Mouse (Mus musculus): ENCODE results near the gene Aldoc. TPM values are rescaled to one million over a fixed set of nuclear protein-coding genes. Genes with fewer than 3 reads are reported as not detected.
A peak's percentile ranks its signal among the peaks of the same experiment; 100 is the strongest.

The Aldoc gene
- total and polyA plus RNA-seq, 2 experiments from 2014 or later = 693 to 822 TPM

GRCm38 (mm10) chr11:78344328-78344889, 21.6 kb downstream of the Aldoc start:
- no peaks in the 10 kb centered on the region for H3K9me3 ChIP-seq (ENCODE audit: low read length)
- no peak for TF ChIP-seq CTCF (IDR thresholded peaks at IDR 0.05; ENCODE audit: low read depth)
- H3K27me3 ChIP-seq (ENCODE audit: insufficient read depth, low read length) = no peaks in the 10 kb centered on the region
- peak overlapping the region; percentile 86 for H3K27ac ChIP-seq
- no peak for DNase-seq (ENCODE audit: low spot score)
- ATAC-seq = no peak
- H3K4me3 ChIP-seq (ENCODE audit: low read length) = peak overlapping the region; percentile 86
- peak overlapping the region; percentile 93 for H3K9ac ChIP-seq (replicated peaks; ENCODE audit: low read length)
- H3K36me3 ChIP-seq (ENCODE audit: insufficient read depth, low read length) = peaks cover 19% of the 10 kb centered on the region
- WGBS = 64% methylated on average over 6 of the region's 6 CpGs
- H3K4me1 ChIP-seq (ENCODE audit: insufficient read depth, low read length) = peaks cover 15% of the 10 kb centered on the region; the same call in 1 of the 2 replicates
- H3K4me2 ChIP-seq (ENCODE audit: low read depth, low read length) = peak overlapping the region; percentile 83

GRCm38 (mm10) chr11:78344890-78345715, 22.3 kb downstream of the Aldoc start:
- 51% methylated on average over 8 of the region's 8 CpGs for WGBS
- no peak for TF ChIP-seq CTCF (IDR thresholded peaks at IDR 0.05; ENCODE audit: low read depth)
- peaks cover 12% of the 10 kb centered on the region for H3K36me3 ChIP-seq (ENCODE audit: insufficient read depth, low read length)
- 0 out of 2 replicates have a peak overlapping the region, but pooled peaks have one; percentile 86 for H3K27ac ChIP-seq
- H3K4me3 ChIP-seq (ENCODE audit: low read length) = peak overlapping the region; percentile 86
- H3K4me2 ChIP-seq (ENCODE audit: low read depth, low read length) = peak overlapping the region; percentile 83
- ATAC-seq (no peak), DNase-seq (ENCODE audit: low spot score) (peak; percentile 58)
- H3K27me3 ChIP-seq (ENCODE audit: insufficient read depth, low read length) = no peaks in the 10 kb centered on the region
- no peaks in the 10 kb centered on the region for H3K9me3 ChIP-seq (ENCODE audit: low read length)
- H3K4me1 ChIP-seq (ENCODE audit: insufficient read depth, low read length) = peaks cover 15% of the 10 kb centered on the region; the same call in 1 of the 2 replicates
- H3K9ac ChIP-seq (replicated peaks; ENCODE audit: low read length) = peak overlapping the region; percentile 93

GRCm38 (mm10) chr11:78345801-78346200, 23.0 kb downstream of the Aldoc start:
- H3K9ac ChIP-seq (replicated peaks; ENCODE audit: low read length) = no peak overlapping the region
- H3K27me3 ChIP-seq (ENCODE audit: insufficient read depth, low read length) = no peaks in the 10 kb centered on the region
- no peak overlapping the region for H3K4me3 ChIP-seq (ENCODE audit: low read length)
- no peak overlapping the region for H3K4me2 ChIP-seq (ENCODE audit: low read depth, low read length)
- DNase-seq (ENCODE audit: low spot score) = no peak
- peaks cover 15% of the 10 kb centered on the region; the same call in 1 of the 2 replicates for H3K4me1 ChIP-seq (ENCODE audit: insufficient read depth, low read length)
- no peak overlapping the region for H3K27ac ChIP-seq
- peaks cover 9% of the 10 kb centered on the region for H3K36me3 ChIP-seq (ENCODE audit: insufficient read depth, low read length)
- TF ChIP-seq CTCF (IDR thresholded peaks at IDR 0.05; ENCODE audit: low read depth) = no peak
- WGBS = 78% methylated on average over 7 of the region's 7 CpGs
- H3K9me3 ChIP-seq (ENCODE audit: low read length) = no peaks in the 10 kb centered on the region
- no peak for ATAC-seq

- Histone ChIP-seq H3K9me3 (ENCODE audit: low read length) (no peaks in the 10 kb centered on the region), H3K27me3 (ENCODE audit: insufficient read depth, low read length) (no peaks in the 10 kb centered on the region), H3K36me3 (ENCODE audit: insufficient read depth, low read length) (peaks cover 2% of the 10 kb centered on the region; the same call in 1 of the 2 replicates), H3K4me2 (ENCODE audit: low read depth, low read length) (no peak overlapping the region), H3K4me3 (ENCODE audit: low read length) (no peak overlapping the region), H3K27ac (no peak overlapping the region), H3K4me1 (ENCODE audit: insufficient read depth, low read length) (peaks cover 15% of the 10 kb centered on the region; the same call in 1 of the 2 replicates), H3K9ac (replicated peaks; ENCODE audit: low read length) (no peak overlapping the region)
- DNase-seq (ENCODE audit: low spot score) (no peak), ATAC-seq (no peak)
- WGBS = 70% methylated on average over 6 of the region's 6 CpGs
- TF ChIP-seq CTCF (IDR thresholded peaks at IDR 0.05; ENCODE audit: low read depth) = no peak
Observed at GRCm38 (mm10) chr11:78346326-78347069, 23.7 kb downstream of the Aldoc start.

GRCm38 (mm10) chr11:78347070-78347754, 24.4 kb downstream of the Aldoc start:
- Histone ChIP-seq H3K27ac (no peak overlapping the region), H3K4me3 (ENCODE audit: low read length) (no peak overlapping the region), H3K4me1 (ENCODE audit: insufficient read depth, low read length) (peaks cover 15% of the 10 kb centered on the region; the same call in 1 of the 2 replicates), H3K9me3 (ENCODE audit: low read length) (no peaks in the 10 kb centered on the region), H3K4me2 (ENCODE audit: low read depth, low read length) (no peak overlapping the region), H3K36me3 (ENCODE audit: insufficient read depth, low read length) (no peaks in the 10 kb centered on the region; the same call in 1 of the 2 replicates), H3K9ac (replicated peaks; ENCODE audit: low read length) (no peak overlapping the region), H3K27me3 (ENCODE audit: insufficient read depth, low read length) (no peaks in the 10 kb centered on the region)
- DNase-seq (ENCODE audit: low spot score) = peak; percentile 90
- peak; percentile 90 for TF ChIP-seq CTCF (IDR thresholded peaks at IDR 0.05; ENCODE audit: low read depth)
- ATAC-seq = peak; percentile 27; the same call in 1 of the 2 replicates
- 91% methylated on average over 10 of the region's 10 CpGs for WGBS

GRCm38 (mm10) chr11:78347908-78348307, 25.1 kb downstream of the Aldoc start:
- H3K27me3 ChIP-seq (ENCODE audit: insufficient read depth, low read length) = no peaks in the 10 kb centered on the region
- no peak overlapping the region for H3K27ac ChIP-seq
- H3K4me2 ChIP-seq (ENCODE audit: low read depth, low read length) = no peak overlapping the region
- DNase-seq (ENCODE audit: low spot score) (no peak), ATAC-seq (no peak)
- no peaks in the 10 kb centered on the region; the same call in 1 of the 2 replicates for H3K36me3 ChIP-seq (ENCODE audit: insufficient read depth, low read length)
- H3K9ac ChIP-seq (replicated peaks; ENCODE audit: low read length) = no peak overlapping the region
- no peaks in the 10 kb centered on the region for H3K9me3 ChIP-seq (ENCODE audit: low read length)
- 69% methylated on average over 9 of the region's 9 CpGs for WGBS
- H3K4me3 ChIP-seq (ENCODE audit: low read length) = no peak overlapping the region
- TF ChIP-seq CTCF (IDR thresholded peaks at IDR 0.05; ENCODE audit: low read depth) = no peak
- H3K4me1 ChIP-seq (ENCODE audit: insufficient read depth, low read length) = peaks cover 15% of the 10 kb centered on the region; the same call in 1 of the 2 replicates
